Comparison of ENCODE assay signal across 12 mouse cellular contexts in the genomic region with DNA sequence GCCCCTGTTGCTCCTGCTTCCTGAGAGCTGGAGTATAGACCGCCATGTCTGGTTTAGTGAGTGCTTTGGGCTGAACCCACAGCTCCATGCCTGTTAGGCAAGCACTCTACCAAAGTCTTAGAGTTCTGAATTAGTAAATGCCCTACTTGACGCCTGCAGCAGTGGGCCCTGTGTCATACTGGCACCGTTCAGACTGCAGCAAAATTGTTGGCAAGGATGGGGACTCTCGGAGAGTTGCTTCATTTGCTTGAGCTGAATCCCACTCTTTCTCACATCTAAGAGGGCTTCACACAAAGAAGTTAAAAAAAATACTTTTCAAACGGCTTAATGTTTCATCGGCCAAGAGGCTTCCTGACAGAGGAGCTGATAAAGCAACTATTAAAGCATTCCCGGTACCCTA.
DNase-seq lines count a peak whose midpoint lies in the region; ATAC-seq and TF ChIP-seq lines count a peak whose summit lies in the region.
"Had no signal": no experiment of that assay in that cellular context is flagged by ENCODE, and none has a peak within 500 bp of the region (broad histone marks: within the 10 kb centered on the region; RNA-seq: fewer than 3 reads in every experiment).

No protein-coding gene starts in this region.

- TF ChIP-seq CTCF in lung, postnatal 0 days (IDR thresholded peaks at IDR 0.05), result no peak

- ATAC-seq in heart, embryonic 15.5 days (replicated peaks; ENCODE audit: insufficient number of reproducible peaks, insufficient read depth, low FRiP score, low read depth), result no peak
- ATAC-seq in heart, embryonic 12.5 days (ENCODE audit: insufficient number of reproducible peaks, low FRiP score), result no peak
- no peak for ATAC-seq in lung, postnatal 0 days
- ATAC-seq in embryonic facial prominence, embryonic 14.5 days (ENCODE audit: low read depth), result no peak
- no peak for ATAC-seq in stomach, embryonic 16.5 days (ENCODE audit: insufficient read depth, low FRiP score)
- no peak for ATAC-seq in megakaryocyte-erythroid progenitor cell, adult 5-6 weeks (replicated peaks; ENCODE audit: low FRiP score, low TSS enrichment, poor library complexity, severe bottlenecking)
- ATAC-seq: liver, embryonic 12.5 days had no signal

- H3K4me3 ChIP-seq in heart, embryonic 15.5 days, result no peak overlapping the region
- no peak overlapping the region for H3K4me3 ChIP-seq in heart, embryonic 12.5 days
- H3K4me3 ChIP-seq in lung, postnatal 0 days (ENCODE audit: low read depth, low read length), result no peak overlapping the region
- no peak overlapping the region for H3K4me3 ChIP-seq in embryonic facial prominence, embryonic 14.5 days (ENCODE audit: low read depth, low read length)
- no peak overlapping the region for H3K4me3 ChIP-seq in stomach, embryonic 16.5 days (replicated peaks; ENCODE audit: low read length)
- H3K4me3 ChIP-seq: erythroblast, embryonic 14.5 days; liver, embryonic 12.5 days; neural tube, embryonic 15.5 days had no signal

- H3K9ac ChIP-seq in heart, embryonic 15.5 days, result no peak overlapping the region
- no peak overlapping the region for H3K9ac ChIP-seq in heart, embryonic 12.5 days
- H3K9ac ChIP-seq in lung, postnatal 0 days (replicated peaks; ENCODE audit: low read depth), result no peak overlapping the region
- no peak overlapping the region for H3K9ac ChIP-seq in embryonic facial prominence, embryonic 14.5 days (ENCODE audit: low read depth, low read length)
- no peak overlapping the region for H3K9ac ChIP-seq in stomach, embryonic 16.5 days (ENCODE audit: low read length)
- H3K9ac ChIP-seq: liver, embryonic 12.5 days; neural tube, embryonic 15.5 days had no signal

- H3K27me3 ChIP-seq in heart, embryonic 15.5 days, result no peaks in the 10 kb centered on the region
- H3K27me3 ChIP-seq in heart, embryonic 12.5 days (replicated peaks), result peaks cover 6% of the 10 kb centered on the region; the same call in 1 of the 2 replicates
- no peaks in the 10 kb centered on the region for H3K27me3 ChIP-seq in lung, postnatal 0 days (replicated peaks; ENCODE audit: insufficient read depth, low read length)
- no peaks in the 10 kb centered on the region for H3K27me3 ChIP-seq in embryonic facial prominence, embryonic 14.5 days (replicated peaks; ENCODE audit: control insufficient read depth, insufficient read depth, low read length)
- no peaks in the 10 kb centered on the region for H3K27me3 ChIP-seq in stomach, embryonic 16.5 days (ENCODE audit: control insufficient read depth, insufficient read depth, low read length)
- H3K27me3 ChIP-seq: liver, embryonic 12.5 days; neural tube, embryonic 15.5 days had no signal

- H3K4me2 ChIP-seq in heart, embryonic 15.5 days, result no peak overlapping the region
- H3K4me2 ChIP-seq in heart, embryonic 12.5 days, result no peak overlapping the region
- no peak overlapping the region for H3K4me2 ChIP-seq in lung, postnatal 0 days (replicated peaks; ENCODE audit: low read depth, low read length)
- H3K4me2 ChIP-seq in embryonic facial prominence, embryonic 14.5 days (ENCODE audit: low read depth, low read length), result no peak overlapping the region
- no peak overlapping the region for H3K4me2 ChIP-seq in stomach, embryonic 16.5 days (ENCODE audit: low read depth, low read length)
- H3K4me2 ChIP-seq: liver, embryonic 12.5 days; midbrain, embryonic 11.5 days; neural tube, embryonic 15.5 days had no signal

- H3K9me3 ChIP-seq in heart, embryonic 15.5 days (replicated peaks), result no peaks in the 10 kb centered on the region
- H3K9me3 ChIP-seq in heart, embryonic 12.5 days (replicated peaks), result no peaks in the 10 kb centered on the region
- H3K9me3 ChIP-seq in lung, postnatal 0 days (ENCODE audit: low read length), result no peaks in the 10 kb centered on the region
- H3K9me3 ChIP-seq in embryonic facial prominence, embryonic 14.5 days (ENCODE audit: control insufficient read depth, low read length), result 0 out of 2 replicates have a peak, but pooled peaks cover 4% of the 10 kb centered on the region
- H3K9me3 ChIP-seq in stomach, embryonic 16.5 days (replicated peaks; ENCODE audit: control insufficient read depth, low read length), result peaks cover 3% of the 10 kb centered on the region; the same call in 1 of the 2 replicates
- H3K9me3 ChIP-seq: liver, embryonic 12.5 days; neural tube, embryonic 15.5 days had no signal

- 49% methylated on average over 7 of the region's 7 CpGs for WGBS in heart, embryonic 15.5 days
- 45% methylated on average over 7 of the region's 7 CpGs for WGBS in heart, embryonic 12.5 days
- 33% methylated on average over 7 of the region's 7 CpGs for WGBS in lung, postnatal 0 days
- WGBS in embryonic facial prominence, embryonic 14.5 days, result 60% methylated on average over 7 of the region's 7 CpGs
- WGBS in stomach, embryonic 16.5 days, result 55% methylated on average over 7 of the region's 7 CpGs

- H3K36me3 ChIP-seq in heart, embryonic 15.5 days, result no peaks in the 10 kb centered on the region
- no peaks in the 10 kb centered on the region for H3K36me3 ChIP-seq in heart, embryonic 12.5 days
- no peaks in the 10 kb centered on the region for H3K36me3 ChIP-seq in lung, postnatal 0 days (ENCODE audit: insufficient read depth, low read length)
- no peaks in the 10 kb centered on the region for H3K36me3 ChIP-seq in embryonic facial prominence, embryonic 14.5 days (ENCODE audit: control insufficient read depth, insufficient read depth, low read length)
- H3K36me3 ChIP-seq in stomach, embryonic 16.5 days (ENCODE audit: control insufficient read depth, insufficient read depth, low read length), result no peaks in the 10 kb centered on the region
- H3K36me3 ChIP-seq: liver, embryonic 12.5 days; neural tube, embryonic 15.5 days had no signal

- peak; percentile 25 for DNase-seq in lung, postnatal 0 days (ENCODE audit: low spot score)
- DNase-seq in lung, postnatal 36 days, result no peak
- DNase-seq in embryonic facial prominence, embryonic 14.5 days (ENCODE audit: low spot score), result no peak
- DNase-seq: cerebellum, adult 8-10 months had no signal

- no peak for TF ChIP-seq EP300 in lung, postnatal 0 days (IDR thresholded peaks at IDR 0.05)

- 0 out of 2 replicates have a peak overlapping the region, but pooled peaks have one; percentile 7 for H3K27ac ChIP-seq in heart, embryonic 15.5 days
- H3K27ac ChIP-seq in heart, embryonic 12.5 days (ENCODE audit: poor library complexity, severe bottlenecking), result no peak overlapping the region
- H3K27ac ChIP-seq in lung, postnatal 0 days (ENCODE audit: low read length), result no peak overlapping the region
- H3K27ac ChIP-seq in embryonic facial prominence, embryonic 14.5 days (replicated peaks; ENCODE audit: low read depth, low read length), result peak overlapping the region; percentile 35
- peak overlapping the region; percentile 39; the same call in 1 of the 2 replicates for H3K27ac ChIP-seq in stomach, embryonic 16.5 days (ENCODE audit: low read length)
- H3K27ac ChIP-seq: liver, embryonic 12.5 days; neural tube, embryonic 15.5 days had no signal

- peaks cover 19% of the 10 kb centered on the region for H3K4me1 ChIP-seq in heart, embryonic 15.5 days (replicated peaks)
- H3K4me1 ChIP-seq in heart, embryonic 12.5 days (replicated peaks), result peaks cover 19% of the 10 kb centered on the region
- peaks cover 7% of the 10 kb centered on the region; the same call in 1 of the 2 replicates for H3K4me1 ChIP-seq in lung, postnatal 0 days (ENCODE audit: insufficient read depth, low read depth, low read length)
- peaks cover 30% of the 10 kb centered on the region for H3K4me1 ChIP-seq in embryonic facial prominence, embryonic 14.5 days (ENCODE audit: control insufficient read depth, insufficient read depth, low read length)
- peaks cover 22% of the 10 kb centered on the region for H3K4me1 ChIP-seq in stomach, embryonic 16.5 days (ENCODE audit: control insufficient read depth, insufficient read depth, low read length)

Comparison
In these comparisons a context has a peak if more than half of its experiments do, and no peak if none do; other contexts are left out.
1. H3K27ac ChIP-seq: peak in heart, embryonic 15.5 days (single experiment), embryonic facial prominence, embryonic 14.5 days (single experiment) and stomach, embryonic 16.5 days (single experiment); none in heart, embryonic 12.5 days (single experiment) and lung, postnatal 0 days (single experiment).